Mouse (Mus musculus) 3T3-L1 (cell line): Measurements from ENCODE around the gene Pax5.

ENCODE experiments used
- DNase-seq: peaks from one replicate; pipeline ENCODE4 v3.0.0-alpha.2; 2015; ENCODE audit warnings: low read depth, low spot score

Pax5 gene

GRCm38 (mm10) chr4:44668172-44668571, 42.1 kb downstream of the Pax5 start:
- DNase-seq, result no peak

GRCm38 (mm10) chr4:44667369-44667768, 42.9 kb downstream of the Pax5 start:
- no peak for DNase-seq

- no peak for DNase-seq
Measured at GRCm38 (mm10) chr4:44664767-44665056, 45.6 kb downstream of the Pax5 start.

- DNase-seq, result no peak
Measured at GRCm38 (mm10) chr4:44664004-44664766, 46.1 kb downstream of the Pax5 start.

- DNase-seq, result no peak
Measured at GRCm38 (mm10) chr4:44663489-44663888, 46.8 kb downstream of the Pax5 start.

GRCm38 (mm10) chr4:44645181-44645580, 65.1 kb downstream of the Pax5 start:
- DNase-seq, result no peak

GRCm38 (mm10) chr4:44641831-44642587, 68.3 kb downstream of the Pax5 start:
- DNase-seq, result no peak

GRCm38 (mm10) chr4:44635618-44636017, 74.7 kb downstream of the Pax5 start:
- no peak for DNase-seq

- DNase-seq, result no peak
Measured at GRCm38 (mm10) chr4:44633694-44634524, 76.4 kb downstream of the Pax5 start.

- DNase-seq, result no peak
Measured at GRCm38 (mm10) chr4:44630059-44630458, 80.2 kb downstream of the Pax5 start.

GRCm38 (mm10) chr4:44627890-44628289, 82.4 kb downstream of the Pax5 start:
- no peak for DNase-seq

GRCm38 (mm10) chr4:44625108-44625424, 85.2 kb downstream of the Pax5 start:
- DNase-seq, result no peak

- DNase-seq, result no peak
Measured at GRCm38 (mm10) chr4:44624232-44625107, 85.8 kb downstream of the Pax5 start.

- DNase-seq, result no peak
Measured at GRCm38 (mm10) chr4:44623435-44623727, 86.9 kb downstream of the Pax5 start.

- DNase-seq, result no peak
Measured at GRCm38 (mm10) chr4:44622682-44623434, 87.4 kb downstream of the Pax5 start.

GRCm38 (mm10) chr4:44620241-44620640, 90.0 kb downstream of the Pax5 start:
- no peak for DNase-seq

- no peak for DNase-seq
Measured at GRCm38 (mm10) chr4:44614066-44614667, 96.1 kb downstream of the Pax5 start.

- no peak for DNase-seq
Measured at GRCm38 (mm10) chr4:44612392-44612791, 97.9 kb downstream of the Pax5 start.

- no peak for DNase-seq
Measured at GRCm38 (mm10) chr4:44605453-44605852, 104.8 kb downstream of the Pax5 start.

GRCm38 (mm10) chr4:44602257-44602801, 108.0 kb downstream of the Pax5 start:
- DNase-seq, result no peak
